ENCODE assay signal across 18 mouse cellular contexts in genomic region chr2:17287598-17287997, GRCm38 (mm10).
DNase-seq lines count a peak whose midpoint lies in the region; ATAC-seq and TF ChIP-seq lines count a peak whose summit lies in the region.
"Had no signal": no experiment of that assay in that cellular context is flagged by ENCODE, and none has a peak within 500 bp of the region (broad histone marks: within the 10 kb centered on the region; RNA-seq: fewer than 3 reads in every experiment).

No protein-coding gene starts in this region.

- 0 out of 2 replicates have a peak, but pooled peaks have one; percentile 3 for TF ChIP-seq CTCF in lung, postnatal 0 days (IDR thresholded peaks at IDR 0.05)

- peak; percentile 89 for DNase-seq in heart, adult 11 months
- peak; percentile 1 for DNase-seq in 416B (ENCODE audit: low read depth)
- DNase-seq in heart, adult 9 months (ENCODE audit: low spot score in 2 of 2), result peak; percentile 48 to 62
- DNase-seq in lung, postnatal 0 days (ENCODE audit: low spot score), result peak; percentile 80
- DNase-seq in right cerebral cortex, postnatal 10 days (ENCODE audit: low spot score in 2 of 2), result no peak
- no peak for DNase-seq in testis, postnatal 14 days (ENCODE audit: low spot score)
- no peak for DNase-seq in frontal cortex, postnatal 14 days (ENCODE audit: low spot score in 2 of 2)
- DNase-seq: cerebellum, adult 2 months; kidney, adult 11 months; kidney, postnatal 10 days; thymus, adult 18-20 months had no signal

- H3K27ac ChIP-seq in heart, embryonic 11.5 days (ENCODE audit: low read depth, low read length), result no peak overlapping the region
- no peak overlapping the region for H3K27ac ChIP-seq in lung, postnatal 0 days (ENCODE audit: low read length)
- H3K27ac ChIP-seq: forebrain, embryonic 12.5 days; hindbrain, embryonic 10.5 days; limb, embryonic 12.5 days; liver, embryonic 14.5 days; midbrain, embryonic 12.5 days had no signal

- no peaks in the 10 kb centered on the region for H3K9me3 ChIP-seq in heart, embryonic 11.5 days (replicated peaks; ENCODE audit: control insufficient read depth, low read length)
- no peaks in the 10 kb centered on the region for H3K9me3 ChIP-seq in lung, postnatal 0 days (ENCODE audit: low read length)
- H3K9me3 ChIP-seq: forebrain, embryonic 12.5 days; hindbrain, embryonic 10.5 days; limb, embryonic 12.5 days; midbrain, embryonic 12.5 days had no signal

- WGBS in heart, embryonic 11.5 days (ENCODE audit: insufficient replicate concordance), result 63% methylated on average over 1 of the region's 1 CpGs
- 44% methylated on average over 1 of the region's 1 CpGs for WGBS in lung, postnatal 0 days

- H3K4me2 ChIP-seq in heart, embryonic 11.5 days, result no peak overlapping the region
- H3K4me2 ChIP-seq in lung, postnatal 0 days (replicated peaks; ENCODE audit: low read depth, low read length), result no peak overlapping the region
- H3K4me2 ChIP-seq: forebrain, embryonic 12.5 days; limb, embryonic 12.5 days; midbrain, embryonic 12.5 days had no signal

- no peak overlapping the region for H3K4me3 ChIP-seq in heart, embryonic 11.5 days (ENCODE audit: low read depth, low read length)
- H3K4me3 ChIP-seq in lung, postnatal 0 days (ENCODE audit: low read depth, low read length), result no peak overlapping the region
- H3K4me3 ChIP-seq: forebrain, embryonic 12.5 days; hindbrain, embryonic 10.5 days; limb, embryonic 12.5 days; midbrain, embryonic 12.5 days had no signal

- no peaks in the 10 kb centered on the region for H3K4me1 ChIP-seq in heart, embryonic 11.5 days (ENCODE audit: control insufficient read depth, insufficient read depth, low read length)
- H3K4me1 ChIP-seq in lung, postnatal 0 days (ENCODE audit: insufficient read depth, low read depth, low read length), result no peaks in the 10 kb centered on the region
- H3K4me1 ChIP-seq: forebrain, embryonic 12.5 days; hindbrain, embryonic 10.5 days; limb, embryonic 12.5 days; midbrain, embryonic 12.5 days had no signal

- no peaks in the 10 kb centered on the region for H3K36me3 ChIP-seq in heart, embryonic 11.5 days (ENCODE audit: control insufficient read depth, insufficient read depth, low read length)
- no peaks in the 10 kb centered on the region for H3K36me3 ChIP-seq in lung, postnatal 0 days (ENCODE audit: insufficient read depth, low read length)
- H3K36me3 ChIP-seq: forebrain, embryonic 12.5 days; hindbrain, embryonic 10.5 days; limb, embryonic 12.5 days; midbrain, embryonic 12.5 days had no signal

- no peaks in the 10 kb centered on the region for H3K27me3 ChIP-seq in heart, embryonic 11.5 days (ENCODE audit: control insufficient read depth, insufficient read depth, low read length)
- no peaks in the 10 kb centered on the region for H3K27me3 ChIP-seq in lung, postnatal 0 days (replicated peaks; ENCODE audit: insufficient read depth, low read length)
- H3K27me3 ChIP-seq: forebrain, embryonic 12.5 days; limb, embryonic 12.5 days; midbrain, embryonic 12.5 days had no signal

- H3K9ac ChIP-seq in heart, embryonic 11.5 days (ENCODE audit: low read depth, low read length), result no peak overlapping the region
- H3K9ac ChIP-seq in lung, postnatal 0 days (replicated peaks; ENCODE audit: low read depth), result no peak overlapping the region
- H3K9ac ChIP-seq: forebrain, embryonic 12.5 days; limb, embryonic 12.5 days; liver, embryonic 14.5 days; midbrain, embryonic 12.5 days had no signal

- TF ChIP-seq EP300 in lung, postnatal 0 days (IDR thresholded peaks at IDR 0.05), result peak; percentile 51; the same call in 1 of the 2 replicates

- no peak for ATAC-seq in heart, embryonic 11.5 days (replicated peaks; ENCODE audit: insufficient number of reproducible peaks, low FRiP score, low TSS enrichment)
- peak; percentile 88 for ATAC-seq in lung, postnatal 0 days
- ATAC-seq: Patski had no signal

Comparison
In these comparisons a context has a peak if more than half of its experiments do, and no peak if none do; other contexts are left out.
1. DNase-seq: peak in heart, adult 11 months (single experiment), 416B (single experiment), heart, adult 9 months (2 of 2) and lung, postnatal 0 days (single experiment); none in right cerebral cortex, postnatal 10 days (0 of 2), testis, postnatal 14 days (single experiment) and frontal cortex, postnatal 14 days (0 of 2).